Mouse (Mus musculus) megakaryocyte, embryonic 14.5 days (primary cell): ENCODE results near the gene Sprr2h. TPM values are rescaled to one million over a fixed set of nuclear protein-coding genes. Genes with fewer than 3 reads are reported as not detected.

Experiments used
- H3K27me3 ChIP-seq: replicated peaks from 2 replicates; pipeline ENCODE3; 2012; ENCODE audit warnings: inconsistent platforms
- H3K36me3 ChIP-seq: replicated peaks from 2 replicates; pipeline ENCODE3; 2012; ENCODE audit warnings: low read length, inconsistent platforms, mixed read lengths
- H3K4me1 ChIP-seq: 2 replicates; pipeline ENCODE4 v1.6.1; 2012; ENCODE audit warnings: inconsistent platforms
- H3K4me3 ChIP-seq: replicated peaks from 2 replicates; pipeline ENCODE3; 2012; ENCODE audit warnings: moderate library complexity, mild to moderate bottlenecking, inconsistent platforms
- H3K9me3 ChIP-seq: 2 replicates; pipeline ENCODE4 v1.6.1; 2012; ENCODE audit warnings: inconsistent platforms
- FLI1 ChIP-seq: IDR thresholded peaks from 2 replicates; pipeline ENCODE4 v1.6.1; 2012; ENCODE audit warnings: low read length, inconsistent platforms, mixed read lengths
- GATA1 ChIP-seq: IDR thresholded peaks from 3 replicates; pipeline ENCODE4 v1.6.1; 2012; ENCODE audit warnings: mixed read lengths, low read length, inconsistent platforms, borderline replicate concordance
- polyA plus RNA-seq: library from polyadenylated mRNA; stranded (reverse); fragments of >175 nt; gene quantifications from 2 replicates; pipeline ENCODE4 v1.2.3, GENCODE M21; 2012; ENCODE audit warnings: low replicate concordance; ENCODE audit not compliant: insufficient read depth

Gene Sprr2h
- polyA plus RNA-seq, 1 experiment = not detected

- no peak within 1 kb of the TSS for H3K4me3 ChIP-seq
These were observed 43.8 kb downstream of the Sprr2h start, which contains the start of gene Gm9774 for GRCm38 (mm10) chr3:92429323-92429722. Gene Gm9774 (minus strand): TSS chr3:92429423.

GRCm38 (mm10) chr3:92432282-92432681 lies 46.8 kb downstream of the Sprr2h start, which contains the start of gene Sprr2k:
Gene Sprr2k (plus strand): TSS chr3:92432582.
- no peak within 1 kb of the TSS for H3K4me3 ChIP-seq
- H3K9me3 ChIP-seq = peaks cover 9% of the 10 kb centered on the region; the same call in 1 of the 2 replicates
- H3K4me1 ChIP-seq = no peaks in the 10 kb centered on the region
- no peaks in the 10 kb centered on the region for H3K36me3 ChIP-seq
- no peaks in the 10 kb centered on the region for H3K27me3 ChIP-seq
- TF ChIP-seq GATA1 = no peak
- no peak for TF ChIP-seq FLI1

More at GRCm38 (mm10) chr3:92429323-92429722, 43.8 kb downstream of the Sprr2h start, which contains the start of gene Gm9774:
- Histone ChIP-seq H3K9me3 (peaks cover 9% of the 10 kb centered on the region; the same call in 1 of the 2 replicates), H3K36me3 (no peaks in the 10 kb centered on the region), H3K27me3 (no peaks in the 10 kb centered on the region), H3K4me1 (no peaks in the 10 kb centered on the region)
- TF ChIP-seq GATA1 = no peak
- no peak for TF ChIP-seq FLI1

Other genes starting within 250 kb of the Sprr2h start
- gene Lelp1, start 242.9 kb upstream of the Sprr2h start, polyA plus RNA-seq = not detected in 2 replicates
- not detected in 2 replicates for gene Sprr2a1, start 169.9 kb upstream of the Sprr2h start, polyA plus RNA-seq
- not detected in 2 replicates for gene Sprr2a2, start 169.8 kb upstream of the Sprr2h start, polyA plus RNA-seq
- not detected in 2 replicates for gene Sprr2a3, start 100.3 kb upstream of the Sprr2h start, polyA plus RNA-seq
- not detected in 2 replicates for gene Sprr2b, start 69.1 kb upstream of the Sprr2h start, polyA plus RNA-seq
- gene Sprr2d, start 46.5 kb upstream of the Sprr2h start, polyA plus RNA-seq = not detected in 2 replicates
- not detected in 2 replicates for gene Sprr2e, start 33.5 kb upstream of the Sprr2h start, polyA plus RNA-seq
- gene Sprr2f, start 20.5 kb upstream of the Sprr2h start, polyA plus RNA-seq = not detected in 2 replicates
- gene Sprr2i, start 22.3 kb downstream of the Sprr2h start, polyA plus RNA-seq = not detected in 2 replicates
- gene Sprr2j-ps, start 32.4 kb downstream of the Sprr2h start, polyA plus RNA-seq = not detected in 2 replicates
- gene Gm9774, start 43.7 kb downstream of the Sprr2h start, polyA plus RNA-seq = 10.6 and 37.8 TPM in 2 replicates
- gene Sprr2k, start 46.9 kb downstream of the Sprr2h start, polyA plus RNA-seq = not detected in 2 replicates
- not detected in 2 replicates for gene Sprr1b, start 53.1 kb downstream of the Sprr2h start, polyA plus RNA-seq
- gene Sprr3, start 73.0 kb downstream of the Sprr2h start, polyA plus RNA-seq = not detected in 2 replicates
- not detected in 2 replicates for gene Sprr1a, start 100.2 kb downstream of the Sprr2h start, polyA plus RNA-seq
- gene Sprr4, start 114.8 kb downstream of the Sprr2h start, polyA plus RNA-seq = not detected in 2 replicates
- not detected in 2 replicates for gene 2310046K23Rik, start 148.8 kb downstream of the Sprr2h start, polyA plus RNA-seq
- not detected in 2 replicates for gene Ivl, start 188.1 kb downstream of the Sprr2h start, polyA plus RNA-seq
- gene Smcp, start 203.3 kb downstream of the Sprr2h start, polyA plus RNA-seq = not detected in 2 replicates
- gene 2210017I01Rik, start 221.8 kb downstream of the Sprr2h start, polyA plus RNA-seq = not detected in 2 replicates
- not detected in 2 replicates for gene Lce6a, start 236.0 kb downstream of the Sprr2h start, polyA plus RNA-seq